1 mouse cellular context compared by ENCODE assay signal in genomic region chr11:78245261-78245626, GRCm38 (mm10).
TF ChIP-seq lines count a peak whose summit lies in the region.

No protein-coding gene starts in this region.

TF ChIP-seq in MEL, 35 proteins besides CTCF, POLR2A, EP300 and RAD21 (continued from another document):
- no peak for TF ChIP-seq POLR2AphosphoS2 (IDR thresholded peaks at IDR 0.05; ENCODE audit: low read length)
